Mouse (Mus musculus) small intestine, adult 2 months (tissue): ENCODE results near the gene Rhbdl1. TPM values are rescaled to one million over a fixed set of nuclear protein-coding genes. Genes with fewer than 3 reads are reported as not detected.

Experiments
- H3K27ac ChIP-seq: fragments of 200-500 bp; 2 replicates; pipeline ENCODE4 v1.5.1; 2012; ENCODE audit warnings: low read depth, low read length, control low read depth, inconsistent platforms; ENCODE audit not compliant: insufficient read depth
- H3K27me3 ChIP-seq: fragments of 200-500 bp; 2 replicates; pipeline ENCODE4 v1.6.1; 2012; ENCODE audit warnings: mild to moderate bottlenecking, moderate library complexity, low read length, inconsistent platforms; ENCODE audit not compliant: control insufficient read depth, insufficient read depth
- H3K36me3 ChIP-seq: fragments of 200-500 bp; 2 replicates; pipeline ENCODE4 v1.6.1; 2012; ENCODE audit warnings: mild to moderate bottlenecking, low read length, control low read depth, inconsistent platforms; ENCODE audit not compliant: control insufficient read depth, insufficient read depth
- H3K4me1 ChIP-seq: fragments of 200-500 bp; 2 replicates; pipeline ENCODE4 v1.6.1; 2012; ENCODE audit warnings: low read length, inconsistent platforms, mixed read lengths; ENCODE audit not compliant: control insufficient read depth, insufficient read depth, insufficient read length
- H3K4me3 ChIP-seq: fragments of 200-500 bp; 2 replicates; pipeline ENCODE4 v1.5.1; 2012; ENCODE audit warnings: low read depth, mild to moderate bottlenecking, control low read depth, inconsistent platforms, low read length, moderate library complexity
- CTCF ChIP-seq: fragments of 200-500 bp; IDR thresholded peaks from 2 replicates; pipeline ENCODE4 v1.5.1; 2012; ENCODE audit warnings: low read depth, mild to moderate bottlenecking, control low read depth, inconsistent platforms, low read length, moderate library complexity, mixed read lengths; ENCODE audit not compliant: insufficient replicate concordance, insufficient read length; ENCODE audit errors: extremely low read depth
- POLR2A ChIP-seq: fragments of 200-500 bp; IDR thresholded peaks from 2 replicates; pipeline ENCODE4 v1.6.1; 2012; ENCODE audit warnings: low read depth, mild to moderate bottlenecking, control low read depth, inconsistent platforms, low read length, moderate library complexity
- WGBS: fragments of 180-500 bp; shearing (Covaris S2); methylation state at CpG from one replicate; pipeline ENCODE4 v1.1.7; 2018; 5-methylcytosine and 5-hydroxymethylcytosine counted together
- polyA plus RNA-seq: library from polyadenylated mRNA; depleted of rRNA; stranded (reverse); fragments of >200 nt; gene quantifications from 2 replicates; pipeline ENCODE4 v1.2.3, GENCODE M21; 2012

The Rhbdl1 gene
- polyA plus RNA-seq, 1 experiment: 10.6 TPM

DNA sequence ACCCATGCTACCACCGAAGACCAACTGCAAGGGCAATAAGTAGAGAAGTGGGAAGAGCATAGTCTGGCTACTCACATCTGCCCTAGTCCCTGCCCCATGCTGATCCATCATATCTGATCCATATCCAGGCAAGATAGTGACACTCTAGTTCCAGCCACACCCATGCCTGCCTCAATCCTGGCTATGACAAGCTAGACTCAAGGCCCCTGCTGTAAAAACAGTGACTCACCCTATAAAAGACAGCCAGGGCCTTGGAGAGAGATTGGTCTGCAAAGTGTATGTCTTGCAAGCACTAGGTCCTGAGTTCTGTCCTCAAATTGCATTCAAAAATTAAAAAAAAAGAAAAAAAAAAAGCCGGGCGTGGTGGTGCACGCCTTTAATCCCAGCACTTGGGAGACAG is 30.6 kb downstream of the Rhbdl1 start:
- WGBS: 69% methylated on average over 4 of the region's 4 CpGs
- Histone ChIP-seq H3K36me3 (no peaks in the 10 kb centered on the region), H3K4me1 (peaks cover 3% of the 10 kb centered on the region), H3K27me3 (peaks cover 24% of the 10 kb centered on the region), H3K4me3 (no peak overlapping the region), H3K27ac (no peak overlapping the region)
- no peak for TF ChIP-seq CTCF

DNA sequence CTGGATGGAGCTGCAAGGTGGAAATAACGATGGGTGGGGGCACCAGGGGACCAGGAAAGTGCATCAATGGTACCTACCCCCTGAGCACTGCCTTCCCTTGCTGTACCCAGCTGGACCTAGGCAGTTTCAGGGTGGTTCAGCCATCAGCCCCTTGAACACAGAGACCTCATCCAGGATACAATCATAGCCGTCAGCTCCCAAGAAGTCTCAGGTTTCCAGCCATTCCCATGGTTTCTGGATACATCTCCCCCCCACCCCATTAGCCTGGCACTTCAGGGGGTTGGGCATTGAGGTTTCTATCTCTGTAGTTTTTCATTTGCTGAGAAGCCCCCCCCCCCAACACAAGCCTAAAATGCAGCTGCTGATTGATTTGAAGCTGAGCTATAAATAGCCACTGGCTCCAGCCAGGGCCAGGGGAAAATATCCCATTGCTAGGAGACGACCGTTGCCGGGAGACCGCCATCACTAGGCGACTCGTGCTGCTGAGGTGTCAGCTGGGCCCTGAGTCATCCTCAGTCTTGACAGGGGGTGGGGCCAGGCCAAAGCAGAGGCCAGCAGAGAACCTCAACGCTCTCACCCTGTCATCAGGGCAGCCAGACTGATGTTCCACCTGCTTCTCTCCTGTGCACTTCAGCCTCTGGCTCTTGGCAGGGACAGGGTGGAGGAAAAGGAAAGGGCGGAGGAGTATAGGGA is 34.1 kb downstream of the Rhbdl1 start:
- Histone ChIP-seq H3K27me3 (0 out of 2 replicates have a peak, but pooled peaks cover 8% of the 10 kb centered on the region), H3K4me3 (no peak overlapping the region), H3K4me1 (no peaks in the 10 kb centered on the region), H3K36me3 (no peaks in the 10 kb centered on the region), H3K27ac (no peak overlapping the region)
- WGBS: 8% methylated on average over 10 of the region's 10 CpGs
- TF ChIP-seq CTCF: no peak
- no peak for TF ChIP-seq POLR2A

DNA sequence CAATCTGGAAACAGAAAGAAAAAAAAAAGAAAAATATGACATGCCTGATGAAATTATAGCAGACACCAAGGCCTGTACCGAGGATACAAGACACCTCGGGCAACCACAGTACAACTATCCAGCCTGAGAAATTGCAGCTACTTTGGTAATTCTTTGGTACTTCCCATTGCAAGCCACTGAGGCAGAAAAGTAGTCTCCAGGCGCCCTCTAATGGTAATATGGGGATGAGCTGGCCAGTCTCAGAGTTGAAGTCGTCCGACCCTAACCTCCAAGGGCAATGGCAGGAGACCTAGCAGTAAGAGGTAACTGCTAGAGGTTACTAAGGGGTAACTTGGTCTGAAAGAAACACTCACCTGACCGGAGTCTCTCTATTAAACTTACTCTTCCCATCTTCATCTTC is 36.1 kb downstream of the Rhbdl1 start:
- Histone ChIP-seq H3K27ac (no peak overlapping the region), H3K27me3 (0 out of 2 replicates have a peak, but pooled peaks cover 8% of the 10 kb centered on the region), H3K36me3 (no peaks in the 10 kb centered on the region), H3K4me3 (no peak overlapping the region), H3K4me1 (peaks cover 5% of the 10 kb centered on the region)
- TF ChIP-seq CTCF (peak; percentile 78; the same call in 1 of the 2 replicates), POLR2A (no peak)
- WGBS: 5% methylated on average over 6 of the region's 6 CpGs

DNA sequence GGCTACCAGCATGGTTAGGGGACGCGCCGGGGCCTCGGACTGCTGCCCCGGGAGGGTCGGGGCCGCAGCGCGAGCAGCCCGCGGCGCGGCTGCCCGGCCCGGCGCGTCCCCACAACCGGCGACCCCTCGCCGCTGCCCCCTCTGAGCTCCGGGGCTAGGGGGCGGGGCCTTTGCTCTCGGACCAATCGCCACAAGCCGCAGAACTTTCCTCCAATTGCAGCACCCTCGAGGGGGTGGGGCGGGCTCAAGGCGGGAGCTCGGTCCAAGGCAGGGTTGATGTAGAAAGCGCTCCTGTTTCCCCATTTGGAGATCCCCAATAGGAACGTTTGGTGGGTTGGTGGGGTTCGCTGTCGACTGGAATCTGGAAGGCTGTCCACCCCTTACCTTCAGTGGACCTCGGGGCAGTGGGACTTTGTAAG is 40.1 kb downstream of the Rhbdl1 start, which contains the start of gene Metrn:
Gene Metrn, minus strand, starts transcription at position 186 of the 419 bp plus-strand sequence.
- no peak for TF ChIP-seq POLR2A
- no peak for TF ChIP-seq CTCF
- H3K27ac ChIP-seq: no peak within 1 kb of the TSS

DNA sequence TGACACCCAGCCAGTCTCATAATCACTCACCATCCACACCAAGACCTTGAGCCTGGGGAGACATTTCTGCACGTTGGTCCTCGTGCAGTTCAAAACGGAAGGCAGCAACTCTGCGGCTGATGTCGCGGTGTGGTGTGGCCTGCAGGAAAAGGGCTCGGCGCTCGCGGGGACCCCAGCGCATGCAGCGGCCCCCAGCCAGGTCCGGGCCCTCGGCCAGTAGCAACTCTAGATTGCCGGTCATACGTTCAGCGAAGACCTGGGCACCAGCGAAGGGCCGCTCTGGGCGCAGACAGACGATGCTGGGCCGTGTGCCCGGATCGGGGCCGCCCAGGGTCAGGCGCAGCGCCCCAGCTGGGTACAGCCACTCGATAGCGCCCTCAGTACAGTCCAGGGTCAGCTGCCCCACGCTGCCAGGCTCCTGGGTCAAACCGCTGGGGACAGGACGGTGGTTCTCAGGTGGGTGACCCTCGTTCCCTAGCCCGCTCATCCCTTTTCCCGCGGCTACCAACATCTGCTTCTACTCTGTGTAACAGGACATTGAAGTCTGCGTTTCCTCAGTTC is 40.8 kb downstream of the Rhbdl1 start:
- H3K27ac ChIP-seq: no peak overlapping the region
- TF ChIP-seq POLR2A: no peak
- no peak for TF ChIP-seq CTCF
- no peaks in the 10 kb centered on the region for H3K36me3 ChIP-seq
- peaks cover 16% of the 10 kb centered on the region for H3K4me1 ChIP-seq
- peak overlapping the region; percentile 69 for H3K4me3 ChIP-seq
- WGBS: 6% methylated on average over 37 of the region's 37 CpGs
- no peaks in the 10 kb centered on the region for H3K27me3 ChIP-seq

More for the DNA sequence above, 40.1 kb downstream of the Rhbdl1 start, which contains the start of gene Metrn:
- peaks cover 13% of the 10 kb centered on the region for H3K4me1 ChIP-seq
- H3K27me3 ChIP-seq: no peaks in the 10 kb centered on the region
- under 1% methylated on average over 35 of the region's 35 CpGs for WGBS
- no peaks in the 10 kb centered on the region for H3K36me3 ChIP-seq
- H3K4me3 ChIP-seq: peak within 1 kb of the TSS; percentile 69

DNA sequence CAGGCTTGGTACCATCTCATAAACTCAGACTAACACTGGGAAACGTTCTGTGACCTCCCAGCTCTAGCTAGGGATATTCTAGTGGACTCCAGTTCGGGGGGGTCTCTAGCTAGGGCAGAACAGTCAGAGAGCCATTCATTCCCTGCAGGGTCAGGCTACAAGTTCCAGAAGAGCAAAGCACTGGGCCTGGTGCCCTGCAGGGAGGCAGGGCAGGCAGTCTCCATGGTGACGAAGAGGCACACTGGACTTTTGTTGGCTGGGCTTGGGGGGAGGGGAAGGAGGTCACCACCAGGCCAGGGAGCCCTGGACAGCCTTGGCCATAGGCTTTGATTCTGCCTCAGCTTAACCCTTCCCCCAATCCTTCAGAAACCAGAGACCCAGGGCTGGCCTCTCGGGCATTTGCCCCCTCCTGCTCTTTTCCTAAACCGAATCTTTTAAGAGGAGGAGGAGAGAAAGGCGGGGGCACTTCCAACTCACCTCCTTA is 41.4 kb downstream of the Rhbdl1 start, which contains the start of gene AC134908.4:
Gene AC134908.4, minus strand, starts transcription at position 51 of the 484 bp plus-strand sequence.
- Histone ChIP-seq H3K4me3 (peak within 1 kb of the TSS; percentile 69), H3K27ac (no peak within 1 kb of the TSS), H3K4me1 (peaks cover 18% of the 10 kb centered on the region), H3K36me3 (no peaks in the 10 kb centered on the region), H3K27me3 (no peaks in the 10 kb centered on the region)
- TF ChIP-seq CTCF (no peak), POLR2A (no peak)
- WGBS: 80% methylated on average over 6 of the region's 6 CpGs

DNA sequence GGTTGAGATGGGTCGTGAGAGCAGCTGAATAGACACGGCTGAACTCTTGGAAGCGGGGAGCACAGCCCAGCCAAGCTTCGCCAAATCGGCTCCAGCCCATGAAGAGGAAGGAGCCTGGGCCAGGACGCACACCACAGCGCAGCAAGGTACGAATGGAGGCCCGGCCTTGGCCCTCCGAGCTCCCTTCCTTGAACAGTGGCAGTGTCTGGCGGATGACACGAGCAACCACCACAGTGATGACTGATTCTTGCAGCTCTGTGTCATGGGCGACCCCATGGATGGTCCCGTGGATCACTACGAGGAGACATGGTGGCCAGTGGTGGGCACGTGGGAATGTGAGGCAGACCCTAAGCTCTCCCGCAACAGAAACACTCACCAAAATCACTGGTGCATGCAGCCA is 42.1 kb downstream of the Rhbdl1 start:
- 93% methylated on average over 17 of the region's 17 CpGs for WGBS
- peaks cover 18% of the 10 kb centered on the region for H3K4me1 ChIP-seq
- TF ChIP-seq POLR2A (no peak), CTCF (no peak)
- no peak overlapping the region for H3K27ac ChIP-seq
- H3K4me3 ChIP-seq: no peak overlapping the region
- no peaks in the 10 kb centered on the region for H3K36me3 ChIP-seq
- no peaks in the 10 kb centered on the region for H3K27me3 ChIP-seq
